Mouse (Mus musculus): ENCODE measurements at regions not wholly inside any gene's neighbourhood (a gene's known extent, or its start where the extent isn't known, plus 50 kb on each side); places are given as distances from the start of the nearest gene placed in this dataset.

DNA sequence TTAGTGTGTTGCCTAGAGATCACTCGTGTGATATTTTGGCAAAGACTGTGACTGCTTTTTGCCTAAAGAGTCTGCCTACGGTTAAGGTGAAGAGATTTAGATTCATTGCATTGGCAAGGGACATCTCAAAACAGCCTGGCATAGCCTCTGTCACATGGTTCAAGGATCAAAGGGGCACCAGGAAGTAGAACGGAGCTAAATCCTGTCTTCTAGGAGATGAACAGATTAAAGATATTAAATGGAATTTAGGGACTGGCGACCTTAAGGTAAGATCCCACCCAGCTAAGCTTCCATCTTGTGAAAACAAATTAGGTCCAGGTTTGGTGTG is 87.7 kb upstream of the Slc22a12 start:
- no peak for TF ChIP-seq EP300 (IDR thresholded peaks at IDR 0.05; ENCODE audit: low read depth)
- no peak for TF ChIP-seq CTCF (IDR thresholded peaks at IDR 0.05; ENCODE audit: low read depth)

Measured in liver, postnatal 0 days (tissue).